Mouse (Mus musculus): ENCODE measurements at regions not wholly inside any gene's neighbourhood (a gene's known extent, or its start where the extent isn't known, plus 50 kb on each side); places are given as distances from the start of the nearest gene placed in this dataset.

- DNase-seq (ENCODE audit: low spot score in 2 of 2), result no peak
Observed at GRCm38 (mm10) chr6:50915166-50916030, 261.2 kb upstream of the Npvf start.

DNA sequence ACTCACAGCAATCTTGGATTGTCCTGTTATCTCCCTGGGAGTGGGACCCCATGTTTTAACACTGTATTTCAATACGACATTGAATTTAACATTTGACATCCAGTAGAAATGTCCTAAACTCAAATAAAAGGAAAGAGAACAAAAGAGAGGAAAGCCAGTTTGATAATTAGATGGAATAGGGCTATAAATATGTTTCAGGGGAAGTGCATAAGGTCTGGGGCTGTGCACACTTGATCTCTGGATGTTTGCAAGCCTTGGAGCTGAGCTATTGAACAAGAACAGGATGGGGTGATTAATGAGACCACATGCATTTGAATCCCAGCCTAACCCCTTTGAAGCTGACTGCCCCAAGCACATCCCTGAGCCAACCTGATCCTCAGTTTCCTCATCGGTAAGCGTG lies 264.0 kb upstream of the Npvf start:
- DNase-seq (ENCODE audit: low spot score in 2 of 2), result no peak

- no peak for DNase-seq (ENCODE audit: low spot score in 2 of 2)
Observed at GRCm38 (mm10) chr6:50922235-50922634, 268.0 kb upstream of the Npvf start.

- no peak for DNase-seq (ENCODE audit: low spot score in 2 of 2)
Observed at GRCm38 (mm10) chr6:50924571-50924970, 270.3 kb upstream of the Npvf start.

- DNase-seq (ENCODE audit: low spot score in 2 of 2), result no peak
Observed at GRCm38 (mm10) chr6:50924998-50925397, 270.8 kb upstream of the Npvf start.

DNA sequence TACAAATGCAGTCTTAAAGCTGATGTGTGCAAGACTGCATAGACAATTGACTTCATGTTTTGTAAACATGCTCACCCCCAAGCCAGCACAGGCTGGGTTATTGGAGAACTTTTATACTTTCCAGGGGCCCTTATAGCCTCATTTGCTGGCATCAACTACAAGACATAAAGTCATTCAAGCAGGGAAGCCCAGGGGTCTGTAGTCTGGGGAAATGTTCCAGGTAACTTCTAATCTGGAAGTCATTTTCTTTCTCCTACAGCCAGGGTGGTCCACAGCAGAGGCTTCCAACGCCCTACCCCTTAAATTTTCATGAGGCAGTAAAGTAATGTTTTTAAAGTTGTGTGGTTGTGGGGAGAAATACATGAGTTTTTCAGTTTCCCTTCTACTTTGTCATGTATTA lies 272.1 kb upstream of the Npvf start:
- no peak for DNase-seq (ENCODE audit: low spot score in 2 of 2)

DNA sequence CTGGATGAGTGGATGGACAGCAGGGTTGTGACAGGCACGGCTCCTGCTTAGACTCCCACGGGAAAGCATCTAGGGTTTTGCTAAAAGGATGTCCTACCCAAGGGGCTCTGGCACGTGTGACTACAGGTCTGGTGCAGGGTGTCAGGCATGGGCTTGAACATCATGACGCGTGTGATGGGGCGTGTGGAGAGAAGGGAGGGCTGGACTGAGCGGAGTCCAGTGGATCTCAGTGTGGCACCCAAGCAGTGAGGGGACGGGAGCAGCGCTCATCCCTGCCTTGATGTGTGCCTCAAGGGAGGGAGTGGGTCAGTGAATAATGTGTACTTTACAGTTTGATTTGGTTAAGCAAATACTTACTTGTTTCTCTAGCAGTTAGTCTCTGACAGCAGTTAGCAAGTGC lies 275.3 kb upstream of the Npvf start:
- no peak for DNase-seq (ENCODE audit: low spot score in 2 of 2)

GRCm38 (mm10) chr6:50933510-50933909 lies 279.3 kb upstream of the Npvf start:
- no peak for DNase-seq (ENCODE audit: low spot score in 2 of 2)

DNA sequence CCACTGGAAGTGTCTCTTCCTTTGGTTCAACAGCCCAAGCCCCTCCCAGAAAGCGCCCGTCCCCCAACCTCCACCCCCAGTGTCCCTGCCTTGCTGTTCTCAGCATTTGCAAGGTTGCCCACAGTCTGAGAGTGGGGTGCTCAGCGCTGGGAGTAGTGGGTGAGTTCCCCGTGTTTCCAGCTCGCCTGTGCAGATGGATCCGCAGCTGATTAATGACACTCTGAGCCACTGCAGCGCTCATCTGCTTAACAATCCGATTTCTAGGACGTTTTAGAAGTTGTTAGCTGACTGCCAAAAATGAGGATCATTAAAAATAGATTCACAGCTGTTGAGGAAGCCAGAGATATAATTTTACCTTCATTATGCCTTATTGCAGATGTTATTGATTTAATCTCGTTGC lies 280.0 kb upstream of the Npvf start:
- DNase-seq (ENCODE audit: low spot score in 2 of 2), result no peak

GRCm38 (mm10) chr6:50936306-50936705 lies 282.1 kb upstream of the Npvf start:
- DNase-seq (ENCODE audit: low spot score in 2 of 2), result no peak

- peak in 1 of 2 experiments; percentile 69 for DNase-seq (ENCODE audit: low spot score in 2 of 2)
Observed at GRCm38 (mm10) chr6:50937094-50937493, 282.9 kb upstream of the Npvf start.

- DNase-seq (ENCODE audit: low spot score in 2 of 2), result no peak
Observed at GRCm38 (mm10) chr6:50938879-50939278, 284.6 kb upstream of the Npvf start.

DNA sequence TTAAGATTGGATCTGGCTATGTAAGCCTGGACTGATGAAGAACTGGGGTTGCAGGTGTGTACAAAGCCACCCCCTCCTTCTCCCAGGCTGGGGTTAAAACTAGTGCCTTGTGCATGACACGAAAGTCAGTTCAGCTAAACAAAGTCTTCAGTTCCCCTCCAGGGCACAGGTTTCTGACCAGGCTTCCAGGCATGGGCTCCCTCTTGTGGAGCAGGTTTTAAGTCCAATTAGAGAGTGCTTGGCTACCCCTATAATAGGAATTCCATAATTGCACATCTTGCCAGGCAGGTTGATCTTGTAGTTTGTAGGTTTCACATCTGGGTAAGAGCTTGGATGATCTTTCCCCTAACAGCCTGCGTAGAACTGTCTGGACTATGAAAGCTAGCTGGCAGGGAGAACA lies 285.2 kb upstream of the Npvf start:
- DNase-seq (ENCODE audit: low spot score in 2 of 2), result no peak

GRCm38 (mm10) chr6:50940118-50940517 lies 285.9 kb upstream of the Npvf start:
- no peak for DNase-seq (ENCODE audit: low spot score in 2 of 2)

DNA sequence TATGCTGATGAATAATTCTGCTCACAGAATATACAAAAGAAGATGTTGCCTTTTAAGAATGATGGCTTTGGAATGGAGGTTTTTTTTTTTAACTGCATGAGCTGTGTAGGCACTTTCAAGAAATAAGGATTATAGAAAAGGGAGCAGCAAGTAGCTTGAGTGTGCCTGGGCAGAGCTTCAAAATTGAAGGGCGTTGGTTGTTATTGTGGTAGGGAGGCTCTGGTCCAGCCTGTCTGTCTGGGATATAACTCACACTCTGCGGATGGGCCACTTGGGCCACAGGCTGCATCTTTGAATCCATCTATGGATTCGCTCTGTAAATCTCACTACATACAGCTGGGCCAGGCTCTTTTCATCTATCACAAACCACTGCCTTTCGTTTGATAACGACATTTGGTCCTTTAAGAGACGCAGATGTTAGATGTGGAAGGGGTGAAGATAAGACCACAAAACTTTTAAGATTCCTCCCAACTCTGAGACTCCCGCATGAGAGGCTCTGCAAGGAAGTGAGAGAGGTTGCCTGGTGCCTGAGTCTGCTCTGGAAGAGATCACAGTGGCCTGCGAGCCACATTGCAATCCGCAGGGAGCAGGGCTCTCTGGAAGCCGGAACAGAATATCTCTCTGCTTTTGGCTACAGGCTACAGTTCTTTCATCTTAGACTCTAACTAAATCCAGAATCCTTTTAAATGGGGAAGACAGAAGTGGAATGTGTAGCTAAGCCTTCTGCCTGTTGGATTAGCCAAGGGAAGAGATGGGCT lies 286.6 kb upstream of the Npvf start:
- DNase-seq (ENCODE audit: low spot score in 2 of 2), result no peak

GRCm38 (mm10) chr6:50942696-50943095 lies 288.5 kb upstream of the Npvf start:
- no peak for DNase-seq (ENCODE audit: low spot score in 2 of 2)

- DNase-seq (ENCODE audit: low spot score in 2 of 2), result no peak
Observed at GRCm38 (mm10) chr6:50948061-50948460, 293.8 kb upstream of the Npvf start.

- DNase-seq (ENCODE audit: low spot score in 2 of 2), result no peak
Observed at GRCm38 (mm10) chr6:50949361-50949760, 295.1 kb upstream of the Npvf start.

DNA sequence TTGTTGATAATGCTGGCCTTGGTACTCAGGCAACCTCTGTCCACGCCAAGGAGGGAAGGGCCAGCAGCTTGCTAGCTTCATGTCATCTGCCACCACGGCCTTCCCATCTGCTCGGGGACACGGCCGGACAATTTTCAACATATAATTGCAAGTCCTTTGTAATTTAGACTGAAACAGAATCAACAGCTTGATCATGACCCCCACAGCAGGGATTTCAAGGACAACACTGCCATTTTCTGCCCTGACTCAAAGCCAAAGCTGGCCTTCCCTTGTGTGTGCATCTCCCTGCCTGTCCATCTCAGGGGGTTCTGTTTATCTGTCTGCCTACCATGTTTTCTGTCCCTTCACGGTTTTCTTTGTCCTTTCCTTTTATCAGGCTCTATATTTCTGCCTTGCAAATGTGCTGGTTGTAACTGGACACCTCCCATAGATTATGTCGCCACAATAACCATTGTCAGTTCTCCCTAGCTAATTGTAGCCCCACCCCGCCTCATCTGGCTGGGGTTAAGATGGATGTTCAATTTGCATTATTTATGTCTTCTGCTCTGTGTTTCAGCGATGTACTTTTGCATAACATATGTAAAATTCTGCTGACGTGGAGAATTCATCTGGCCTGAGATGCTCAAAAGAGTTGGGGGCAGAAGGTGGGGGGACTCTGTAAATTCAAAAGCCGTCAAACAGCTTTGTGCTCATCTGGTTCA lies 295.8 kb upstream of the Npvf start:
- DNase-seq (ENCODE audit: low spot score in 2 of 2), result no peak

GRCm38 (mm10) chr6:50957328-50957900 lies 303.2 kb upstream of the Npvf start:
- no peak for DNase-seq (ENCODE audit: low spot score in 2 of 2)

DNA sequence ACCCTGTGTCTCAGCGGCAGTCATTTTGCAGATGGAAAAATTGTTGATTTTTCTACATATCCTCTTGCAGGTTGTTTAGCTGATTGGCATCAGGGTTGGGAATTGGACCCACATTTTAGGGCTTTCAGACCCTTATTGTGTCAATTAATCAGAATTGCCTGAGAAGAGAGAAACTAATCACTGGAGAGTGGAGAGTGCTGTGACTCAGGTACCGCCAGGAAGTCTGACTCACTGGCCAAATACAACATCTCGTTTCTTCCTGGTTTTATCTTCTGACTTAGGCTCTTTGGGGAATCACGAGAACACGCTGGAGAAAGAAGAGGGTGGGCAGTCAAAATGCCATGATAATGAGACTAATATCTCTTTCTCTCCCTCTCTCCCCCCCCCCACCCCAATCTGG lies 306.1 kb upstream of the Npvf start:
- no peak for DNase-seq (ENCODE audit: low spot score in 2 of 2)

DNA sequence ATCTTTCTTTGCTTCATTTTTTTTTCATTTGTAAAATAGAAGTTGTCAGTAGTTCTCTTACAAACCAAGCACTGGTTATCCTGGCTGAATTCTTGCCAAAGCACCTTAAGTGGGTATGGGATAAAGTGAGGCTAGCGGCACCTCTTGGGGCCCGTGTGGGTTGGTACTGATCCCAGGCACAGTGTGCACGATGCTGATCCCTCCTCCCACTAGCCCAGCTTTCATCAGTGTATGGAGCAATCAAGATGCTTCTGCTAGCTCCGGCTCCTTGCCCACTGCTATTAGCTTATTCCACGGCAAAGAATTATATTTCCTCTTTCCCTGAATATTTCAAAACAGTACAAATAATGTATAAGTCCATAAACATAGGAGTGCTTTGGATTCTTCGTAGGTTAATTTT lies 307.4 kb upstream of the Npvf start:
- no peak for DNase-seq (ENCODE audit: low spot score in 2 of 2)
